Mouse (Mus musculus): ENCODE data around the gene Krt80.

- TF ChIP-seq CTCF (IDR thresholded peaks at IDR 0.05; ENCODE audit: low read depth, low read length) (no peak), POLR2A (IDR thresholded peaks at IDR 0.05; ENCODE audit: borderline replicate concordance, low read depth, low read length) (no peak)
Measured at GRCm38 (mm10) chr15:101352706-101353465, 17.1 kb downstream of the Krt80 start.

Measured in bone marrow macrophage, adult 2 months (primary cell).